Mouse (Mus musculus) retina, postnatal 1 day (tissue): ENCODE measurements around the gene Best2.

Experiments used
- DNase-seq: peaks from one replicate; pipeline ENCODE4 v3.0.0-alpha.2; 2012

Best2 gene

GRCm38 (mm10) chr8:84966603-84967002 is 47.7 kb downstream of the Best2 start:
- DNase-seq, result no peak

GRCm38 (mm10) chr8:84965731-84966291 is 48.5 kb downstream of the Best2 start:
- peak; percentile 98 for DNase-seq

DNA sequence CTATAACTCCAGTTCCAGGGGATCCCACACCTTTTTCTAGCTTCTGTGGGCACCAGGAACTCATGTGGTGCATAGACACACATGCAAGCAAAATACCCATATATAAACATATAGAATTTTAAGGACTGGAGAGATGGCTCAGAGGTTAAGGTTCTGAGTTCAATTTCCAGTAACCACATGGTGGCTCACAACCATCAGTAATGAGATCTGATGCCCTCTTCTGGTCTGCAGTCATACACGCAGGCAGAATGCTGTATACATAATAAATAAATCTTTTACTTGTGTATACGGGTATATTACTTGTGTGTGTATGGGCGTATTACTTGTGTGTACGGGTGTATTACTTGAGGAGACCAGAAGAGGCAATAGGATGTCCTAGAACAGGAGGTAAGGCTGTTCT is 50.4 kb downstream of the Best2 start:
- no peak for DNase-seq

- no peak for DNase-seq
Observed at GRCm38 (mm10) chr8:84959811-84960210, 54.5 kb downstream of the Best2 start.
